Mouse (Mus musculus) layer of hippocampus, adult 8-10 months (tissue): Measurements from ENCODE around the gene Gm3002. TPM values are rescaled to one million over a fixed set of nuclear protein-coding genes. Genes with fewer than 3 reads are reported as not detected.
"Not testable (repeated sequence)": the region's sequence is repeated elsewhere in the genome, so short reads cannot be mapped to it uniquely, and the experiment has no call there.

Source experiments
- DNase-seq, 2 experiments: peaks; one replicate each; pipeline ENCODE4 v3.0.0; 2022; ENCODE audit warnings: low spot score in 2 of 2
- total RNA-seq, 4 experiments: library from RNA; stranded (reverse); gene quantifications; 2 replicates each; pipeline ENCODE4 v1.2.4; 2022

The Gm3002 gene
- 1 to 10 TPM in 2 of 4 experiments, under 1 TPM in 1, not detected in 1; 0.85 to 2.6 (median 1.5) TPM for total RNA-seq

- DNase-seq: not testable (repeated sequence)
Measured at GRCm38 (mm10) chr14:3809774-3810173, at the start of gene Gm3002. Gm3002 (plus strand) TSS chr14:3810074.

GRCm38 (mm10) chr14:3845945-3846344 lies 36.1 kb downstream of the Gm3002 start, which contains the start of gene Gm3033:
Gm3033 (plus strand) TSS chr14:3846245.
- DNase-seq: not testable (repeated sequence)

- not testable (repeated sequence) for DNase-seq
Measured at GRCm38 (mm10) chr14:3883872-3884271, 74.0 kb downstream of the Gm3002 start, which contains the start of gene Gm2916. Gm2916 (plus strand) TSS chr14:3884172.

- not testable (repeated sequence) for DNase-seq
Measured at GRCm38 (mm10) chr14:3931456-3931855, 121.6 kb downstream of the Gm3002 start, which contains the start of gene Gm3029. Gm3029 (plus strand) TSS chr14:3931756.

- not testable (repeated sequence) for DNase-seq
Measured at GRCm38 (mm10) chr14:3963247-3963646, 153.4 kb downstream of the Gm3002 start, which contains the start of gene Gm3095. Gm3095 (plus strand) TSS chr14:3963547.

GRCm38 (mm10) chr14:3998094-3998493 lies 188.2 kb downstream of the Gm3002 start, which contains the start of gene Gm3099:
Gm3099 (plus strand) TSS chr14:3998394.
- DNase-seq: not testable (repeated sequence)

Other genes with a start within 250 kb of the Gm3002 start
- not detected for gene Gm3012, start 175.6 kb upstream of the Gm3002 start, total RNA-seq
- gene Gm3020, start 158.0 kb upstream of the Gm3002 start, total RNA-seq: 1 to 10 TPM; 2.5 to 5.5 (median 3.5) TPM
- not detected for gene Gm3043, start 121.3 kb upstream of the Gm3002 start, total RNA-seq
- gene Gm3033, start 36.2 kb downstream of the Gm3002 start, total RNA-seq: 1 to 10 TPM in 1 of 4 experiments, not detected in 3; 1.1 TPM
- under 1 TPM in 1 of 4 experiments, not detected in 3; 0.30 TPM for gene Gm2916, start 74.1 kb downstream of the Gm3002 start, total RNA-seq
- gene Gm3029, start 121.7 kb downstream of the Gm3002 start, total RNA-seq: not detected
- gene Gm3095, start 153.5 kb downstream of the Gm3002 start, total RNA-seq: under 1 TPM in 2 of 4 experiments, not detected in 2; 0.55 to 0.58 TPM
- under 1 TPM in 1 of 4 experiments, not detected in 3; 0.24 TPM for gene Gm3099, start 188.3 kb downstream of the Gm3002 start, total RNA-seq
- gene Gm5796, start 213.9 kb downstream of the Gm3002 start, total RNA-seq: 10 to 100 TPM in 1 of 4 experiments, 1 to 10 TPM in 3; 2.7 to 11.4 (median 5.3) TPM